Mouse (Mus musculus) induced T-regulatory cell, adult 2 months (primary cell): ENCODE results near the gene Ckap2l.

Source experiments
- DNase-seq: peaks from one replicate; pipeline ENCODE4 v3.0.0-alpha.2; 2012; ENCODE audit warnings: low read depth

The Ckap2l gene

GRCm38 (mm10) chr2:129296671-129297588, at the start of gene Ckap2l:
Ckap2l (minus strand) TSS chr2:129297212.
- peak; percentile 99 for DNase-seq

- DNase-seq: no peak
Observed at GRCm38 (mm10) chr2:129338138-129338621, 41.2 kb upstream of the Ckap2l start.

GRCm38 (mm10) chr2:129333471-129333870, 36.5 kb upstream of the Ckap2l start:
- DNase-seq: no peak

- DNase-seq: no peak
Observed at GRCm38 (mm10) chr2:129330540-129330939, 33.5 kb upstream of the Ckap2l start.

- DNase-seq: no peak
Observed at GRCm38 (mm10) chr2:129330024-129330423, 33.0 kb upstream of the Ckap2l start.

GRCm38 (mm10) chr2:129328238-129328637, 31.2 kb upstream of the Ckap2l start:
- no peak for DNase-seq

GRCm38 (mm10) chr2:129324216-129324615, 27.2 kb upstream of the Ckap2l start:
- no peak for DNase-seq

- DNase-seq: no peak
Observed at GRCm38 (mm10) chr2:129322117-129322635, 25.2 kb upstream of the Ckap2l start.

- no peak for DNase-seq
Observed at GRCm38 (mm10) chr2:129320033-129320605, 23.1 kb upstream of the Ckap2l start.

GRCm38 (mm10) chr2:129315831-129316230, 18.8 kb upstream of the Ckap2l start:
- DNase-seq: peak; percentile 17

- no peak for DNase-seq
Observed at GRCm38 (mm10) chr2:129314880-129315279, 17.9 kb upstream of the Ckap2l start.

- DNase-seq: peak; percentile 23
Observed at GRCm38 (mm10) chr2:129313934-129314333, 16.9 kb upstream of the Ckap2l start.

- no peak for DNase-seq
Observed at GRCm38 (mm10) chr2:129309836-129310235, 12.8 kb upstream of the Ckap2l start, which contains the start of gene Il1a. Il1a (minus strand) TSS chr2:129309972.

- DNase-seq: no peak
Observed at GRCm38 (mm10) chr2:129306020-129306419, 9.0 kb upstream of the Ckap2l start.

- no peak for DNase-seq
Observed at GRCm38 (mm10) chr2:129297589-129297982, 574 bp upstream of the Ckap2l start.

- DNase-seq: no peak
Observed at GRCm38 (mm10) chr2:129296086-129296485, 926 bp downstream of the Ckap2l start.

GRCm38 (mm10) chr2:129295075-129295474, 1.9 kb downstream of the Ckap2l start:
- no peak for DNase-seq

- DNase-seq: no peak
Observed at GRCm38 (mm10) chr2:129273823-129274222, 23.2 kb downstream of the Ckap2l start.

GRCm38 (mm10) chr2:129270621-129271020, 26.4 kb downstream of the Ckap2l start:
- no peak for DNase-seq

- no peak for DNase-seq
Observed at GRCm38 (mm10) chr2:129269986-129270385, 27.0 kb downstream of the Ckap2l start.

- no peak for DNase-seq
Observed at GRCm38 (mm10) chr2:129269161-129269643, 27.8 kb downstream of the Ckap2l start.

GRCm38 (mm10) chr2:129267738-129268137, 29.3 kb downstream of the Ckap2l start:
- DNase-seq: no peak

GRCm38 (mm10) chr2:129265316-129265715, 31.7 kb downstream of the Ckap2l start:
- DNase-seq: no peak
